Mouse (Mus musculus) embryonic facial prominence, embryonic 13.5 days (tissue): Measurements from ENCODE around the gene Kif1a. TPM values are rescaled to one million over a fixed set of nuclear protein-coding genes. Genes with fewer than 3 reads are reported as not detected.

Experiments used
- ATAC-seq: fragments of 200-750 bp; cut with Nextera tagmentation; 2 replicates; pipeline ENCODE4 v1.8.0; 2017; ENCODE audit warnings: low read depth; ENCODE audit not compliant: insufficient number of reproducible peaks, insufficient read depth, low FRiP score, low TSS enrichment
- H3K27ac ChIP-seq: fragments of 300-500 bp; sonication (generic); 2 replicates; pipeline ENCODE4 v1.5.1; 2015; ENCODE audit warnings: moderate library complexity, mild to moderate bottlenecking, inconsistent platforms
- H3K27me3 ChIP-seq: fragments of 300-500 bp; sonication (generic); 2 replicates; pipeline ENCODE4 v1.6.1; 2015; ENCODE audit warnings: mild to moderate bottlenecking, inconsistent platforms
- H3K36me3 ChIP-seq: fragments of 300-500 bp; sonication (generic); 2 replicates; pipeline ENCODE4 v1.6.1; 2015; ENCODE audit warnings: mild to moderate bottlenecking, inconsistent platforms
- H3K4me1 ChIP-seq: fragments of 300-500 bp; sonication (generic); 2 replicates; pipeline ENCODE4 v1.6.1; 2015; ENCODE audit warnings: inconsistent platforms
- H3K4me2 ChIP-seq: fragments of 300-500 bp; sonication (generic); 2 replicates; pipeline ENCODE4 v1.6.1; 2015; ENCODE audit warnings: moderate library complexity, mild to moderate bottlenecking, inconsistent platforms
- H3K4me3 ChIP-seq: fragments of 300-500 bp; sonication (generic); 2 replicates; pipeline ENCODE4 v1.5.1; 2015; ENCODE audit warnings: mild to moderate bottlenecking, inconsistent platforms
- H3K9ac ChIP-seq: fragments of 300-500 bp; sonication (generic); 2 replicates; pipeline ENCODE4 v1.6.1; 2015; ENCODE audit warnings: mild to moderate bottlenecking, inconsistent platforms
- H3K9me3 ChIP-seq: fragments of 300-500 bp; sonication (generic); 2 replicates; pipeline ENCODE4 v1.6.1; 2016; ENCODE audit warnings: inconsistent platforms
- WGBS: fragments of 180-500 bp; shearing (Covaris S2); methylation state at CpG from one replicate; pipeline ENCODE4 v1.1.7; 2015; ENCODE audit warnings: mixed read lengths; 5-methylcytosine and 5-hydroxymethylcytosine counted together
- polyA plus RNA-seq: library from polyadenylated mRNA; unstranded; fragments of >200 nt; fragmentation: Nextera tagmentation; extraction: Ambion mirVana; gene quantifications from 2 replicates; pipeline ENCODE4 v1.2.1, GENCODE M21; 2015

Kif1a gene
- polyA plus RNA-seq, 1 experiment from 2014 or later = 24.6 TPM

DNA sequence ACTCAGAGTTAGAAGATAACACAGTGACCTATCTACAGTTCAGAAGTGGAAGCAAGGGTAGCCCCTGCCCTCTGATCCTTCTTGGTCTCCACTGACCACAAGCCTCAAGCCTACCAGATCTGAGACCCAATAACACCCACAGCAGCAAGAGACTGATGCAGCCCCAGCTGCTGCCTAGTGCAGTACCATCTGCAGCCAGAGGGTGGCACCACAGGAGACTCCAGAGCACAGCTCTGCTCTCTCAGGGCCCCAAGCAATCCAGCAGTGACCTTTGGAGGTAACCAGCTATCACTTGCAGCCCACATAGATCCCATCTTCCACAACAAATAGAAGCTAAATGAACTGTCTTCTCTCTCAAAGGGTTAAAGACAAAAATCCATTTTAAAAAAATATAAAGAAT is 87.3 kb downstream of the Kif1a start:
- Histone ChIP-seq H3K4me1 (no peaks in the 10 kb centered on the region), H3K36me3 (no peaks in the 10 kb centered on the region), H3K27ac (no peak overlapping the region), H3K9me3 (no peaks in the 10 kb centered on the region), H3K4me2 (no peak overlapping the region), H3K9ac (no peak overlapping the region), H3K4me3 (no peak overlapping the region), H3K27me3 (0 out of 2 replicates have a peak, but pooled peaks cover 2% of the 10 kb centered on the region)
- ATAC-seq = no peak

DNA sequence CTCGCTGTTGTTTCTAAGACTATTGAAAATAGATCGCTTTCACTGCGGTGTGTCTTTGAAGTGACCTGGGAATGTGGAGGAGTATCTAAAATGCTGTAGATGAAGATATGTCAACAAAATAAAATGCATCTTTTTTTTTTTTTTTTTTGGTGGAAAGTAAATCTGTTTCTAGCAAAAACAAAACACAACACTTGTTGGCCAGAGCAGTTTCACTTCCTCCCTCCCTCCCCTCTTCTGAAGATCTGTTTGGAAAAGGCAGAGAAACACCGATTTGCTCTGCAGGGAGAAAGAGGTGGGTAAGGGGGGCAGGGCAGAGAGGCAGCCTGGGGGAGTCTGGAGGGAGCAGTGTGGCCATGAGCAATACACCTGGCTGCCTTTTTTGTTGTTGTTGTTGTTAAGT is 88.4 kb downstream of the Kif1a start:
- no peaks in the 10 kb centered on the region for H3K9me3 ChIP-seq
- WGBS = 80% methylated on average over 4 of the region's 4 CpGs
- H3K27ac ChIP-seq = no peak overlapping the region
- no peak overlapping the region for H3K9ac ChIP-seq
- no peaks in the 10 kb centered on the region for H3K4me1 ChIP-seq
- H3K36me3 ChIP-seq = no peaks in the 10 kb centered on the region
- H3K27me3 ChIP-seq = 0 out of 2 replicates have a peak, but pooled peaks cover 2% of the 10 kb centered on the region
- no peak overlapping the region for H3K4me3 ChIP-seq
- ATAC-seq = no peak
- no peak overlapping the region for H3K4me2 ChIP-seq

DNA sequence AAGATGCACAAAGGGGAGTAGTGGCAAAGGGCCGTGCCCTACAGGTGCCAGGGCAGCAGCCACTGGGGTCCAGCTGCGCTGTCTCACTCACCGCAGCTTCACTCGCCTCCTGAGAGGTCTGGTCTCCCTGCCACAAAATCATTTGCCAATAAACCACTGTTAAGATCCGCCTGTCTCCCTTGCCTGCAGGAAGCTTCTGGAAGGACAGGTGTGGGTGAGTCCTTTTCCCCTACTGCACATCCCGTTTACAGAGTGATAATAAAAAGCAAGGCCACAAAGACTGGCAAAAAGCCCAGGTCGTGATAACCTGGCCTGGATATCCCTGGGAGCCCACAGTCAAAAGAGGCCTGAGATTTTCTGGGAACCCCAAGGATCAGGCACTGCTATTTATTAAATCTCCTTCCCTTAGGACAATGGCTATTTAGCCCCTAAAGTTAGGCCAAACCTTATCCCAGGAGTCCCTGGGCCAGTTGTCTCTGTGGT is 89.6 kb downstream of the Kif1a start:
- Histone ChIP-seq H3K4me1 (no peaks in the 10 kb centered on the region), H3K9me3 (no peaks in the 10 kb centered on the region), H3K27me3 (0 out of 2 replicates have a peak, but pooled peaks cover 2% of the 10 kb centered on the region), H3K4me3 (no peak overlapping the region), H3K9ac (no peak overlapping the region), H3K27ac (no peak overlapping the region), H3K36me3 (no peaks in the 10 kb centered on the region), H3K4me2 (no peak overlapping the region)
- WGBS = 78% methylated on average over 7 of the region's 7 CpGs
- no peak for ATAC-seq

DNA sequence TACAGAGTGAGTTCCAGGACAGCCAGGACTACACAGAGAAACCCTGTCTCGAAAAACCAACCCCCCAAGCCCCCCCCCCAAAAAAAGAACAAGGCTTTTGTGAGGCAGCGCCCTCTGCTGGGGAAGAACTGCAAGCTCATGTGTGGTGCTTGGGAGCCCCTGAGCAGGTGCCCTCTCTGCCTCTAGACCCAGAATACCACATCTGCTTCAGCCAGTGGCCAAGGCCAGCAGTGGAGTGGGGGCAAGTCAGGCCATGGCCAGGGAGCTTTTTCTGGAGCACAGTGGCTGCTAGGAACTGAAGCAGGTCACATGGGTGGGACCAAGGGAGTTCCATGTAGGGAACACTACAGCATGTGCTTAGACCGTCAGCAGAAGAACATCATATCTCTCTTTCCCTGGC is 91.0 kb downstream of the Kif1a start:
- Histone ChIP-seq H3K9ac (no peak overlapping the region), H3K4me1 (no peaks in the 10 kb centered on the region), H3K27ac (no peak overlapping the region), H3K27me3 (peaks cover 6% of the 10 kb centered on the region; the same call in 1 of the 2 replicates), H3K4me3 (no peak overlapping the region), H3K36me3 (no peaks in the 10 kb centered on the region), H3K4me2 (no peak overlapping the region), H3K9me3 (no peaks in the 10 kb centered on the region)
- no peak for ATAC-seq
- WGBS = 28% methylated on average over 3 of the region's 3 CpGs

DNA sequence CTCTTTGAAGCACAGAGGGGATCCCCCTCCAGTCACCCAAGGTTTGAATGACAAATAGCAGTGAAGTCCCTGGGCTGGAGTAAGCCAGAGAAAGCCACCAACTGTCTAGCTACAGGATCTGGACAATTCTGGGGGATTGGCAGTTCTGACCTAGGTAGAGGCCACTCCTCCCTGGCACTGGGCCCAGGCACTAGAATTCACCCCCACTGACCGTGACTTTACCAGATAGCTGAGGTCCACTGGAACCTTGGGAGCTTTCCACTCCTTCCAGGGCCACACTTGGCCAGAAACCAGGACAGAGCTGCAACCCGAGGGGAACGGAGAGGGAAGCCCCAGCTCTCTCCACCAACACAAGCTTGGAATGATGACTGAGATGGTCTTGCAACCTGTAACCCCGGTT is 92.6 kb downstream of the Kif1a start:
- no peak for ATAC-seq
- no peak overlapping the region for H3K27ac ChIP-seq
- H3K4me2 ChIP-seq = no peak overlapping the region
- H3K9ac ChIP-seq = no peak overlapping the region
- H3K27me3 ChIP-seq = peaks cover 6% of the 10 kb centered on the region; the same call in 1 of the 2 replicates
- H3K4me3 ChIP-seq = no peak overlapping the region
- H3K4me1 ChIP-seq = no peaks in the 10 kb centered on the region
- no peaks in the 10 kb centered on the region for H3K9me3 ChIP-seq
- H3K36me3 ChIP-seq = no peaks in the 10 kb centered on the region
- WGBS = 68% methylated on average over 4 of the region's 4 CpGs

DNA sequence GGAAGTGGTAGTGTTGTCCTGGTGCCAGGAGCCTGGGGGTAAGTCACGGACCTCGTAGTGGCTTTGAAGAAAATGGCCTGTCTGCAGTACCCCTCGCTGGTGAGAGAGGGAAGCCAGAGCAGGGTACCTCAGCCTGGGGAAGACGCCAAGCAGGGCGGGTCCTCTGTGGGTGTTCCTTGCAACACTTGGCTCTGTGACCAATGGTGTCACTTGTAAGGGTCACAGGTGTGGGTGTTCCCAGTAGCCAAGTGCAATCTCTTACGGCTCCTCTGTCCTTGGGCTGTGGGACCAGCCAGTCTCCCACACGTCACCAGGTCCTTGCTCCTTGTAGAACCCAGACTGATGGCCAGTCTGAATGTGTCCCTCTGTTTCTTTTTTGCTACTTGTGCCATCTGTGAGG is 95.7 kb downstream of the Kif1a start, which contains the start of gene Aqp12:
Gene Aqp12 (plus strand): TSS at position 274 of the 400 bp plus-strand sequence.
- no peak within 1 kb of the TSS for H3K27ac ChIP-seq
- H3K4me3 ChIP-seq = no peak within 1 kb of the TSS
- no peaks in the 10 kb centered on the region for H3K36me3 ChIP-seq
- H3K4me1 ChIP-seq = no peaks in the 10 kb centered on the region
- no peak for ATAC-seq
- peaks cover 4% of the 10 kb centered on the region; the same call in 1 of the 2 replicates for H3K27me3 ChIP-seq
- 70% methylated on average over 7 of the region's 7 CpGs for WGBS
- no peaks in the 10 kb centered on the region for H3K9me3 ChIP-seq
- H3K4me2 ChIP-seq = no peak within 1 kb of the TSS
- H3K9ac ChIP-seq = no peak within 1 kb of the TSS

DNA sequence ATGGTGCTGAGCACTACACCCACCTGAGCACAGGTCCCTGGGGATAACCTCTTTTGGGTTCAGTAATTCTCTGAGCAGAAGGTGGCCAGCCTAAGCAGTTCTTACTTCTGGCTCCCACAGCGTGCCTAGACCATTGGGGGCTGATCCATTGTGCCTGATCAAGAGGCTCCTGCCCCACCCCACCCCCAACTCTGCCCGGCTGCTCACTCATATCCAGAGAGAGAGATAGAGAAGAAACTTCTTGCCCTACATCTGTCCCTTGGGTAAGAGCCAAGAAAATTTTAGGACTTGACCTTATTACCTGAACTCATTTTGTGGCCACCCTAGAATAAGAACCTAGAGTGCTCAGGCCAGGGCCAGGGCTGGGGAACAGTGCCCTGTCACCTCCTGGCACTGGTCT is 108.9 kb downstream of the Kif1a start:
- no peaks in the 10 kb centered on the region for H3K36me3 ChIP-seq
- 69% methylated on average over 2 of the region's 2 CpGs for WGBS
- no peak overlapping the region for H3K9ac ChIP-seq
- no peak overlapping the region for H3K4me2 ChIP-seq
- H3K4me1 ChIP-seq = no peaks in the 10 kb centered on the region
- no peak overlapping the region for H3K4me3 ChIP-seq
- no peak overlapping the region for H3K27ac ChIP-seq
- ATAC-seq = no peak
- H3K27me3 ChIP-seq = no peaks in the 10 kb centered on the region
- H3K9me3 ChIP-seq = no peaks in the 10 kb centered on the region

DNA sequence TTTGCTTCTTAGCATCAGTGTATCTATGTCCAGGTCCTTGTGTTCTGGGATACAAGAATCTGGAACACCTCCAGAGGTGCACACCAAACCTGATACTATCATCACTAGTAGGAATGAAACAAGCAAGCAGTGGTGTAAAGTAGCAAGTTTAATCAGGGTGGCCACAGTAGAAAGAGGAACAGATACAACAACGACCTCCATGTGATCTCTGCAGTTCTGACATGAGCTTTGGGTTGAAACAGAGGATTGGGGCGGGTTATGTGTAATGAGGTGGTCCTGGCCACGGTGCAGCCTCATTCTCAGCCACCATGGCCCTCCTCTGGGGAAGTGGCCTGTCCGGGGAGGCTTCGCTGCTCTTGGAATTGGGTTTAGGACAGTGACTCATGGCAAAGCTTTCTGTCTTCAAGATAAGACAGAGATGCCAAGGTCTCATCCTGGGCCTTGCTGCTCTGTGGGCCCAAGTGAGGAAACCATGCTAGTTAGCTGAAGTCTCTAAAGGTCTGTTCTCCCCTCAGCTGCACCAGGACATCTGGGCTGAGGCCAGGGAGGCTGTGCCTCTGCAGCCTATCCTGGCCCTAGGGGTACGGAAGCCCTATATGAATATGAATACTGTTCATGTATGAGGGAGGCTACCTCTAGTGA is 109.4 kb downstream of the Kif1a start:
- H3K4me3 ChIP-seq = no peak overlapping the region
- no peaks in the 10 kb centered on the region for H3K4me1 ChIP-seq
- no peaks in the 10 kb centered on the region for H3K27me3 ChIP-seq
- no peaks in the 10 kb centered on the region for H3K9me3 ChIP-seq
- H3K27ac ChIP-seq = no peak overlapping the region
- ATAC-seq = no peak
- no peaks in the 10 kb centered on the region for H3K36me3 ChIP-seq
- 82% methylated on average over 6 of the region's 6 CpGs for WGBS
- H3K9ac ChIP-seq = no peak overlapping the region
- no peak overlapping the region for H3K4me2 ChIP-seq

DNA sequence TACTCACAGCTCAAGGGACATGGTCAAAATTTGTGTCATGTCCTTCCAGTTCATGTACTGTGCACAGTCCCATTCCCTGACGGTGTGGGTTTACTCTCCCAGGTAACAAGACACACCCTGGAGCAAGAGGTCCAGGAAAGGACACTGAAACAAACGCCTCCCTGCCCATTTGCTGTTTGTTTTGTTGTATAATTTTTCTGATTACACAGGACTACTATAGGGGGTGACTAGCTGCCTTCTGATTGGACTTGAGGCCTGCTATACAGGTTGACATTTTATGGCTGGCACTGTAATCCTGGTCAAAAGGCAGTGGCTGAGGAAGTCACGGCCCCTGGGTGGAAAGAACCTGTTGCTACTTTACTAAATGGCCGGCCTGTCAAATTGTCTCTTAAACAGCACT is 111.9 kb downstream of the Kif1a start:
- H3K4me2 ChIP-seq = no peak overlapping the region
- H3K36me3 ChIP-seq = no peaks in the 10 kb centered on the region
- H3K27me3 ChIP-seq = no peaks in the 10 kb centered on the region
- no peaks in the 10 kb centered on the region for H3K4me1 ChIP-seq
- H3K4me3 ChIP-seq = no peak overlapping the region
- H3K27ac ChIP-seq = no peak overlapping the region
- H3K9ac ChIP-seq = no peak overlapping the region
- no peaks in the 10 kb centered on the region for H3K9me3 ChIP-seq
- no peak for ATAC-seq
- 57% methylated on average over 4 of the region's 4 CpGs for WGBS

DNA sequence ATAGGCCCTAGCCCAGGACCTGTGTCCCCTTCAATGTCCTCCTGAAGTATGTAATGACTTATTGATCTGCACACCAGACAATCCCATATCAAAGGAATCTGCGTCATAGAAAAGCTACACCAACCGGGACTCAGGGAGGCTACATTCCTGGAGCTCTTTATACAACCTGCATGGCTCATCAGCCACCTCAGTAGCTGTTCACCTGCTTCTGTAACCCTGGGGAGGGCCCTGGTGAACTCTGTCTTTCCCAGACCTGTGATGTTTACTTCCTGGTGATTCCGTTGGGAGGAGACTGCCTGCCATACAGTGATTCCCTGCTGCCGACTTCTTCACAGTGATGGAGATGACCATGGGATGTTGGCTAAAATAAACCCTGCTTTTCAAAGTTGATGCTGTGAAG is 112.9 kb downstream of the Kif1a start:
- Histone ChIP-seq H3K36me3 (no peaks in the 10 kb centered on the region), H3K4me2 (no peak overlapping the region), H3K27ac (no peak overlapping the region), H3K4me3 (no peak overlapping the region), H3K9me3 (no peaks in the 10 kb centered on the region), H3K4me1 (no peaks in the 10 kb centered on the region), H3K9ac (no peak overlapping the region), H3K27me3 (no peaks in the 10 kb centered on the region)
- ATAC-seq = no peak
- 80% methylated on average over 4 of the region's 4 CpGs for WGBS

DNA sequence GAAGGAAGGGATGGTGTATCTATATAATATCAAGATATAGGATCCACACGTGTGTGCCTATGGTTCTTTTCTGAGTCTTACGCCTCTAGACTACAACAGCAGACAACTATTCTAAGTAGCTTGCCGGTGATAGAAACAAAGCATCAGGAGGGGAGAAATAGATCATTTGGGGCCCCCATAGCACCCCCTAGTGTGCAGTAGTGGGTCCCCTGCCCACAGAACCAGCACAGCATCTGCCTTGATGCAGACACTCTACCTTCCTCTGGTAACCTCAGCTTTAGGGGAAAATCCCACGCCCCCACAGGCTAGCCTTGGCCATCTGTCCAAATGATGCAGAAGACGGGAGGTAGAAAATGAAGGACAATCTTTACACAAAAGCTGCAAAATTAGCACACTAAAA is 116.8 kb downstream of the Kif1a start:
- H3K27ac ChIP-seq = no peak overlapping the region
- no peak for ATAC-seq
- H3K9me3 ChIP-seq = no peaks in the 10 kb centered on the region
- no peak overlapping the region for H3K4me3 ChIP-seq
- H3K9ac ChIP-seq = no peak overlapping the region
- no peak overlapping the region for H3K4me2 ChIP-seq
- WGBS = 84% methylated on average over 5 of the region's 5 CpGs
- H3K4me1 ChIP-seq = no peaks in the 10 kb centered on the region
- no peaks in the 10 kb centered on the region for H3K36me3 ChIP-seq
- no peaks in the 10 kb centered on the region for H3K27me3 ChIP-seq

DNA sequence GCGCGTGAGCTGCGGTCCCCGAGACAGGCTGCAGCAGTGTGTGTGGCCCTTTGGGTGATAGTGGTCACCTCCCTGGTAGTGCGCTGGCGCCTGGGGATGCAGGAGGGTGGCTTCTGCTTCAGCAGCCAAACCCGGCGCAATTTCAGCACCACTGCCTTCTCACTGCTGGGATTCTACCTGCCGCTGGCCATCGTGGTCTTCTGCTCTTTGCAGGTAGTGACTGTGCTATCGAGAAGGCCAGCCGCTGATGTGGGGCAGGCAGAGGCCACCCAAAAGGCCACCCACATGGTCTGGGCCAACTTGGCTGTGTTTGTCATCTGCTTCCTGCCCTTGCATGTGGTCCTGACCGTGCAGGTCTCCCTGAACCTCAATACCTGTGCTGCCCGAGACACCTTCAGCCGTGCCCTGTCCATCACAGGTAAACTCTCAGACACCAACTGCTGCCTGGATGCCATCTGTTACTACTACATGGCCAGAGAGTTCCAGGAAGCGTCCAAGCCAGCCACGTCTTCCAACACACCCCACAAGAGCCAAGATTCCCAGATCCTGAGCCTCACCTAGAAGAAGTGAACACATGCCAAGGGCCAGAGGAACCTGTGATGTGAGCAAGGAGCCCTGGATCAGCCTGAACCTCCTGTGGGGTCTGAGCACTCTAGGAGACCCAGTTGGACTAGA is 118.7 kb downstream of the Kif1a start:
- WGBS = 92% methylated on average over 17 of the region's 17 CpGs
- Histone ChIP-seq H3K27ac (no peak overlapping the region), H3K4me1 (peaks cover 9% of the 10 kb centered on the region; the same call in 1 of the 2 replicates), H3K27me3 (peaks cover 7% of the 10 kb centered on the region), H3K36me3 (no peaks in the 10 kb centered on the region), H3K4me2 (no peak overlapping the region), H3K9me3 (no peaks in the 10 kb centered on the region), H3K4me3 (no peak overlapping the region), H3K9ac (no peak overlapping the region)
- ATAC-seq = no peak
